Mouse (Mus musculus) right cerebral cortex, postnatal 10 days (tissue): ENCODE measurements at regions not wholly inside any gene's neighbourhood (a gene's known extent, or its start where the extent isn't known, plus 50 kb on each side); places are given as distances from the start of the nearest gene placed in this dataset.
"Not testable (repeated sequence)": the region's sequence is repeated elsewhere in the genome, so short reads cannot be mapped to it uniquely, and the experiment has no call there.

Experiments used
- DNase-seq, 2 experiments: peaks; one replicate each; pipeline ENCODE4 v3.0.0; 2021; ENCODE audit warnings: low spot score in 2 of 2

DNA sequence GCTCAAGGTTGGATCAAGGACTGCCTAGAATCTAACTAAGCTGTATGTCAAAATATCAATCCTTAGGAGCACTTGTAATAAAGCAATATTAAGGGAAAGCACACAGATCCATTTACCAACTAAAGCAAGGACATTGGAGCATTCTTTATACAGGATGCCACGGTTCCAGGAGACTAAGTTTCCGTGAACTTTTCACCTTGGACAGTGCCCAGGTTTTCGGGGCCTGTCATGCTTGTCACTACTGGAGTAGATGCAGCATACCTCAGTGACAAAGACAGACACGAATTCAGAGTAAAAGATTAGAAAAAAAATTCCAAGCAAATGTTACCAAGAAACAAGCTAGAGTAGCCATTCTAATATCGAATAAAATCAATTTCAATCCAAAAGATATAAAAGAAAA, 543.6 kb downstream of the Slitrk5 start:
- DNase-seq: not testable (repeated sequence)

DNA sequence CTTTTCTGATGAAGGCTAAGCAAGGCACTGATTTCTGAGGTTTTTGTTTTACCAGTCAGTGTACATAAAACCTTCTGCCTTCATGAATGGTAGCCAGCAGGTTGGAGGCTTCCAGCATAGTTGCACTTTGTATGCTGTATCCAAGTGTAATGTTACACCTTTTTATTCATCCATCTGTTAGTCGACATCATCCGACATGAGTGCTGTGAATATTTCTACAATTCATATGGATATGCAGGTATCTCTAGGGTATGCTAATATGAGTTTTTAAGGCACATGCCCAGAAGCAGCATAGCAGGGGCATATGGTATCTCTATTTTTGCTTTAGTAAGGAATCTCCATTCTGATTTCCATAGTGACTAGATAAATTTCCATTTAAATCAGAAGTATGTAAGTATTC, 555.6 kb downstream of the Slitrk5 start:
- peak in 1 of 2 experiments; percentile 39 for DNase-seq

DNA sequence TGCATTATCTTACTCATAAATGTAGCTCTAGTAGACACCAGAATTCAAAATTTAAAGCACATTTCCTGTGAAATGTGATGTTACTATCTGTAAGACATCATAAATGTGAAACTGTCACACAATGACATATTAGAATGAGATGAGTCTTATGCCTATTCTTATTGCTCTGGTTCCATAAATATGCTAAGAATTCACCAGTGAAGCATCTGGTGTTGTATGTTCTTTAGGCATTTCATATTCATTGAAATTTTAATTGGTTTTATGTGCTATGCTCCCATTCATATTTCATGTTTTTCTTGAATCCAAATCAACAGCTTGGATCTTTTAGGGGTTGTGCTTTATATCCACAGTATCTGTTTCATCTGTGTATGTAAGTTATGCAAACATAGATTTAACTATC, 564.6 kb downstream of the Slitrk5 start:
- no peak for DNase-seq

DNA sequence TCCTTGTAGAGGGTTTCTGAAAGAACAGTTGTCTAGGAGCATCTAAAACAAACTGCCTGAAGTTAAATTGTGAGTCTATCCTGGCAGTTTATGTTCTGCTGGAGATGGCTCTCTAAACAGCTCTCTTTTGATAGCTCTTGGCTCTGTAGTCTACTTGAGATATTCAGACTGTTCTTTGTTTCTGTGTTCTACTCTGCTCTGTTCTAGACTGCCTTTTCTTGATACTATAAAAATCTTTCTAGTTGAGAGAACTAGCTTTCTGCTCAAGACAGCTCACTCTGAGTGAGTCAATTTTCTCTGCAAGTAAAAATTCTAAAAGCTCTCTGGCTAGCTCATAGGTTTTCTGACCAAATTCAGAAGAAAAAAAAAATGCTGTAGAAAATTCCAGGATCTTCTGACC, 573.3 kb downstream of the Slitrk5 start:
- no peak for DNase-seq

DNA sequence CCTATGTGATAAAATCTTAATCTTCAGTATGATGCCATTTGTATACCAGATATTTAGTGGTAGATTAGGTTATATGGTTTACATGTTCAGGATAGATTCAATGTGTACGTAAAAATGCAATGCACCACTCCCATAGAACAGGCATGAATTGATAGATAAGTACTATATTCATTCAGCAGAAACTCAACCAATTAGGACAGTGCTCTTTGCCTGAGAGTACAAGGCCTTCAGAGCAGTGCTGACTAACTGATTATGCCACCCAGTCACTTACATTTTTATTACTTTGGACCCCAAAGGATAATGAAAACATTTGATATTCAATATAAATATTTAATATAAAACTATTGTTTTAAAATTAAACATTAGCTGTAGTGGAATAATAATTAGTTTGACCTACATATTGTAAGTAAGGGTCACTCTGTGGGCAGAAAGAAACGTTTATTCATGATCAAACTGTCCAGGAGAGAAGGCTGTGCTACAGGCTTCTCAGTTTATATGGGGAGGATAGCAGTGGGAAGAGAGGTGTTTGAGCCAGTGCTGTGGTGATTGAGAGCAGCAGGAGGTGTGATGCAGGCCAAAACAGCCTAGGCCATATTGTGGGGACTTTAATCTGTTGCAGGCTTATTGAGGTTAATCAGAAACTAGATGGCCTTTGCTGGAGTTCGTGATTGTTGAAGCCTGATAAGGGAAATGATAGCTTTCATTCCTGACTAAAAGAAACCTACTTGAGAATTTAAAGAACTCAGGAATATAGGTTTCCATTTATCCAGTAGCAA, 623.3 kb downstream of the Slitrk5 start:
- DNase-seq: no peak

DNA sequence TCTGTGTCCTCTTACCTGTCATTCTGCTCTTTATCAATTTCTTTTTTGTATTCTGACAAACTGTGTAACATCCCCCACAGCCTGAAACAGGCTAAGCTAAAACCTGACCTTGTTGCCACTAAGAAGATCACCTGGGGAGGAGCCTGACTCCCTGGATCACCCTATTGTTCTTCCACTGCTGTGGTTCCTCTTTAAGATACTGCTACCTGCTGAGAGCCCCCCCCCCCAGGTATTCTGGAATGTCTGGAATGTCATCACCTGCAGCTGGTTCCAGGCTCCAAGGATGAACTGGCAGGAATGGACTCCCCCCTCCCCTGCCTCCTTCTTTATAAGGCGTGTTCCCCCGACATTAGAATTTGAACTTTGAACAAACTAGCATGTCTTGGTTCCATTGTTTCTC, 650.7 kb downstream of the Slitrk5 start:
- no peak for DNase-seq
